Mouse (Mus musculus) G1E (cell line): Measurements from ENCODE around the gene Gm10401.

Experiments used
- CTCF ChIP-seq: IDR thresholded peaks from 2 replicates; pipeline ENCODE4 v1.5.1; 2012; ENCODE audit warnings: low read depth, low read length, inconsistent platforms, mixed read lengths
- GATA1 ChIP-seq: IDR thresholded peaks from 2 replicates; pipeline ENCODE4 v1.6.1; 2012; ENCODE audit warnings: borderline replicate concordance, low read length, inconsistent platforms, mixed read lengths
- POLR2AphosphoS5 ChIP-seq: IDR thresholded peaks from 2 replicates; pipeline ENCODE4 v1.6.1; 2012; ENCODE audit warnings: low read depth, low read length, inconsistent platforms; ENCODE audit not compliant: insufficient replicate concordance
- TAL1 ChIP-seq: conservative IDR thresholded peaks from 2 replicates; pipeline ENCODE4 v1.6.1; 2012; ENCODE audit warnings: low read depth, low read length, inconsistent platforms, mixed read lengths

DNA sequence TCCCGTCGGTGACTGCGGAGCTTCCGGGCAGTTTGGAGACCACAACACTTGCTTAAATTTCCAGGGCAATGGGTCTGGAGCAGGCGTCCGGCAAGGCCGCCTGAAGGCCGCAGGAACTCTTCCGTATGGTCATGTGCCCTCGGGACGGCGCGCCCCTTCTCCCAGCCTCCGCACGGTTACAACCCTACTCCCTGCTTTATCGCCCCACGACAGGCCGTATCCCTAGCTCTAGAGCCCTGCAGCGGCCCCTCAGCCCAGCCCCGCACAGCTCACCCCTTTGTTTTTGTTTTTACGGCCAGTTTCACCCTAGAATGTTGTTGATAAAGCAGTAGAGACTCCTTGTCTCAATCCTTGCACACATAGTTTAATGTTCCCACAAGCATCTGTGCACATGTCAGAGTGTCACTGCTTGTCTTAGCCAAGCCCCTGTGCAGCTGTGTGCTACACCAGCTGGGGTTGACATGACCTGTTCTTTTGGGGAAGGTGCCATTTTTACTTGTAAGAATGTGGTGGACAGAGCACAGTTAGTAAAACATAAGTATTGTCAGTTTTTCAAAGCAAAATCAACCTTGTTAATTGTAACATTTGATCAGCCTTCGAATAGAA, 44.2 kb downstream of the Gm10401 start:
- TF ChIP-seq POLR2AphosphoS5 (no peak), TAL1 (no peak; the same call in 1 of the 2 replicates), CTCF (no peak), GATA1 (no peak)
